Mouse (Mus musculus) mammary gland, adult 2 months (tissue): ENCODE measurements around the gene Abca6. TPM values are rescaled to one million over a fixed set of nuclear protein-coding genes. Genes with fewer than 3 reads are reported as not detected.

Source experiments
- polyA plus RNA-seq: library from polyadenylated mRNA; depleted of rRNA; stranded (reverse); fragments of >200 nt; gene quantifications from 2 replicates; pipeline ENCODE4 v1.2.3, GENCODE M21; 2012; ENCODE audit warnings: low replicate concordance; rRNA removed

Gene Abca6
- 1.7 and 5.4 TPM in 2 replicates for polyA plus RNA-seq

GRCm38 (mm10) chr11:110251534-110251933, at the start of gene Abca6:
TSS of gene Abca6 (minus strand) at chr11:110251776.

GRCm38 (mm10) chr11:110167459-110168251, 83.9 kb downstream of the Abca6 start, which contains the start of gene Abca9:
TSS of gene Abca9 (minus strand) at chr11:110168196.

Other genes starting within 250 kb of the Abca6 start
- 16.1 and 38.1 TPM in 2 replicates for gene Abca8a, start 155.8 kb downstream of the Abca6 start, polyA plus RNA-seq
- gene Abca9, start 83.6 kb downstream of the Abca6 start, polyA plus RNA-seq = 3.0 and 8.8 TPM in 2 replicates
- gene Abca5, start 85.9 kb upstream of the Abca6 start, polyA plus RNA-seq = 0.51 and 1.8 TPM in 2 replicates
- gene Map2k6, start 147.3 kb upstream of the Abca6 start, polyA plus RNA-seq = 1.1 and 3.5 TPM in 2 replicates